Mouse (Mus musculus) embryonic facial prominence, embryonic 14.5 days (tissue): ENCODE measurements around the gene Lnx2. TPM values are rescaled to one million over a fixed set of nuclear protein-coding genes. Genes with fewer than 3 reads are reported as not detected.

Experiments
- ATAC-seq: fragments of 200-750 bp; cut with Nextera tagmentation; 2 replicates; pipeline ENCODE4 v1.8.0; 2017; ENCODE audit warnings: low read depth, moderate number of reproducible peaks, moderate TSS enrichment
- DNase-seq: peaks from one replicate; pipeline ENCODE4 v3.0.0-alpha.2; 2015; ENCODE audit warnings: low spot score
- H3K27ac ChIP-seq: fragments of 300-500 bp; sonication (generic); replicated peaks from 2 replicates; pipeline ENCODE4 v1.5.1; 2014; ENCODE audit warnings: low read depth, mild to moderate bottlenecking, low read length, moderate library complexity
- H3K27me3 ChIP-seq: fragments of 300-500 bp; sonication (generic); replicated peaks from 2 replicates; pipeline ENCODE4 v1.6.1; 2014; ENCODE audit warnings: low read length; ENCODE audit not compliant: control insufficient read depth, insufficient read depth
- H3K36me3 ChIP-seq: fragments of 300-500 bp; sonication (generic); 2 replicates; pipeline ENCODE4 v1.6.1; 2014; ENCODE audit warnings: low read length, mixed read lengths; ENCODE audit not compliant: control insufficient read depth, insufficient read depth
- H3K4me1 ChIP-seq: fragments of 300-500 bp; sonication (generic); 2 replicates; pipeline ENCODE4 v1.6.1; 2014; ENCODE audit warnings: antibody characterized with exemption, low read length; ENCODE audit not compliant: control insufficient read depth, insufficient read depth
- H3K4me2 ChIP-seq: fragments of 300-500 bp; sonication (generic); 2 replicates; pipeline ENCODE4 v1.6.1; 2014; ENCODE audit warnings: low read depth, mild to moderate bottlenecking, low read length, moderate library complexity, mixed read lengths
- H3K4me3 ChIP-seq: fragments of 300-500 bp; sonication (generic); 2 replicates; pipeline ENCODE4 v1.5.1; 2014; ENCODE audit warnings: low read depth, mild to moderate bottlenecking, low read length
- H3K9ac ChIP-seq: fragments of 300-500 bp; sonication (generic); 2 replicates; pipeline ENCODE4 v1.6.1; 2014; ENCODE audit warnings: low read depth, mild to moderate bottlenecking, low read length, moderate library complexity, mixed read lengths
- H3K9me3 ChIP-seq: fragments of 300-500 bp; sonication (generic); 2 replicates; pipeline ENCODE4 v1.6.1; 2016; ENCODE audit warnings: low read length; ENCODE audit not compliant: control insufficient read depth
- WGBS: fragments of 180-500 bp; shearing (Covaris S2); extraction: QIAGEN DNeasy Blood & Tissue Kit; methylation state at CpG from one replicate; pipeline ENCODE4 v1.1.7; 2014; 5-methylcytosine and 5-hydroxymethylcytosine counted together
- polyA plus RNA-seq: library from polyadenylated mRNA; unstranded; fragments of >200 nt; fragmentation: Nextera tagmentation; extraction: Ambion mirVana; gene quantifications from 2 replicates; pipeline ENCODE4 v1.2.1, GENCODE M21; 2014

Gene Lnx2
- polyA plus RNA-seq: 13.7 and 13.9 TPM in 2 replicates

DNA sequence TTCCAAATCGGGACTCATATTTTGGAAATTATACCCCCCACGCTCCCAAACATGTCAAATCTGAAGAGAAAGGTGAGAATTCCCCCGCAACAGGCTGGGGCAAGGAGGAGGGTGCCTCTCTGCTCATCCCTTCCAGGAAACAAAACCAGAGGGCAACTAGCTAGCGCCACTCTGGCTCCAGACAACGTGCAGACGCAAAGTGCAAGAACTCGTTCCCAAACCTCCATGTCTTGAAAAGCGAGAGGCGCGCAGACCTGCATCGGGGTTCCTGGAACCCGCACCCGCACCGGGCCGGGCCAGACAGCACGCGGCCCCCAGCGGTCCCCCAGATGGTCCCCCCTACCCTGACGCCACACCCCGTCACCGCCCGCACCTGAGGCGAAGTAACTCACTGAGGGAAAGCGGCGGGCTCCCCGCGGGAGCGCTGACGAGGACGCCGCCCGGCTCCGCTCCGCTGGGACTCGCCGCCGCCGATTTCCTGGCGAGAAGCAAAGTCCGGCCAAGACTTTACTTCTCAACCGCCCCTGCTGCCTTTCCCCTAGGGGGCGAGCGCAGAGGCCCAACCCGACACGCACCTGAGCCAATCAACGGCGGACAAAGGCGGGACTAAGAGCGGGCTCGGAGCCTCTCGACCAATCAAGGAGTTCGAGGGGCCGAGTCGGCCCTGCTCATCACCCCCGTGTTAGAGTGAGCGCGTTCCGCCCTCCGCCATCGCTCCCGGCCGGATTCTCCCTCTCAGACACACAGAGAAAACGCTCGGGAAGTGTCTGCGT, at the start of gene Lnx2:
TSS of gene Lnx2 (minus strand) at position 561 of the 773 bp plus-strand sequence.
- ATAC-seq (peak; percentile 99), DNase-seq (peak; percentile 99)
- Histone ChIP-seq H3K27me3 (no peaks in the 10 kb centered on the region), H3K4me1 (peaks cover 19% of the 10 kb centered on the region), H3K9me3 (no peaks in the 10 kb centered on the region), H3K36me3 (peaks cover 12% of the 10 kb centered on the region; the same call in 1 of the 2 replicates), H3K4me2 (peak within 1 kb of the TSS; percentile 95), H3K27ac (peak within 1 kb of the TSS; percentile 95), H3K9ac (peak within 1 kb of the TSS; percentile 77), H3K4me3 (peak within 1 kb of the TSS; percentile 91)
- WGBS: under 1% methylated on average over 35 of the region's 65 CpGs

DNA sequence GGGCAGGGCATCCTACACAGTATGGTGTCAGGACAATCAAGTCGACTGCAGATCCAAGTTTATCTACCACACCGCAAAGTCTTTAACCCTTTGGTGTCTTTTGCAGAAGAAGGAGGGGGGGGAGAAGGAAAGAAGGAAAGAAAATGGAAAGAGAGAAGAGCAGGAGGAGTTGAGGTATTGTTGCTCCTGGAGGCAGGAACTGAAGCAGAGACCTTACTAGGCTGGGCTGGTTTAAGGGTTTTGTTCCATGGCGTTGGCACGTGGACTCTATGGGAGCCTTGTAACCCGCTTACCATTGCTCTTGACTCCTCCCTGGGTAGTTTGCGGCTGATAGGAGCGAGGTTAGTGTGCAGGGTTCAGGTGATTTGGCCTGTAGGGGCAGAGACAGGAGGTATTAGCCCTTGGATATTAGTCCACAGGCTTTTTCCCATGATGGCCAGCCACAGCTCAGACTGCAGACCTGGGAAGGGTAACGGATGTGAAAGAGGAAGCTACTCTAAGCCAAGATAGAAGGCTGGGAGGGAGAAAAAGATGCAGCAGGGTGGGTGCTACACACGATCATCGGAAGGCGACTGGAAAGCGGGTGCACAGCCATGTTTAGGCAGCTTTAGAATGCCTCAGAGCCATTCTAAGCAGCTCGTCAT, 49.3 kb upstream of the Lnx2 start:
- Histone ChIP-seq H3K4me2 (no peak overlapping the region), H3K27ac (no peak overlapping the region), H3K9me3 (0 out of 2 replicates have a peak, but pooled peaks cover 6% of the 10 kb centered on the region), H3K4me1 (no peaks in the 10 kb centered on the region), H3K9ac (no peak overlapping the region), H3K27me3 (no peaks in the 10 kb centered on the region), H3K36me3 (no peaks in the 10 kb centered on the region), H3K4me3 (no peak overlapping the region)
- ATAC-seq (no peak), DNase-seq (no peak)
- 82% methylated on average over 13 of the region's 13 CpGs for WGBS

DNA sequence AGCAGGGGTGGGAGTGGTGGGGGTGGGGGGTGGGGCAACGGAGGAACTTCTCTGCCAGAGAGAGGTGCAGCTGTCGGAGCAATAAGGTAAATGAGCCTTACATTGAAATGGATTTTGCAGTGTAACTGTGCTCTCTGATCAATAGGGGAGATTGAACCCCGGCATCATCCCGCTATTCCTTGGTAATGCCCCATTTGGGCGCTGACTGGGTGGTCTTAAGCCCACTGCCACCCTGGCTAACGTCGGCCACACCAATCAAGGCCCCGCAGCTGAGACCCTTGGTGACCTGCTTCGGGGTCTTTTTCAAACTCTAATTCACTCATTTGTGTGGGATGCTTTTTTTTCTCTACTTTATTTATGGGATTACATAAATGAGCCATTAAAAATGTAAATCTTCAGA, 48.4 kb upstream of the Lnx2 start:
- Histone ChIP-seq H3K27ac (no peak overlapping the region), H3K4me2 (no peak overlapping the region), H3K9ac (no peak overlapping the region), H3K4me3 (no peak overlapping the region), H3K36me3 (no peaks in the 10 kb centered on the region), H3K9me3 (0 out of 2 replicates have a peak, but pooled peaks cover 7% of the 10 kb centered on the region), H3K4me1 (no peaks in the 10 kb centered on the region), H3K27me3 (no peaks in the 10 kb centered on the region)
- 64% methylated on average over 9 of the region's 9 CpGs for WGBS
- DNase-seq (no peak), ATAC-seq (no peak)

DNA sequence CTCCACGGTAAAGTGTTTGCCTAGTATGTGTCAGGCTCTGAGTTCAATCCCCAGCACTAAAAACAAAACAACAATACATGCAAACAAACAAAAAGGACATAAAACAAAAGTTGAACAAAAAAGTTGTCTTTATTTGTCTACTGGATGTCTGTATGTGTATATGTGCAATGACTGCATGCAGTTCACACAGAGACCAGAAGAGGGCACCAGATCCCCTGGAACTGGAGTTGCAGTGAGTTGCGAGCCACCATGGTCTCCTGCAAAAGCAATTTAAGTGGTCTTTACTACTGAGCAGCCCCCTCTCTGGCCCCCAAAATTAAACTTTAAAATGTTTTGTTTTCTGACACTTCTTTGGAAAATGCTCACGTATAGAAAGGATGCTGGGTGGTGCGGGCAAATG, 44.8 kb upstream of the Lnx2 start:
- no peak for DNase-seq
- 0 out of 2 replicates have a peak, but pooled peaks cover 7% of the 10 kb centered on the region for H3K9me3 ChIP-seq
- no peaks in the 10 kb centered on the region for H3K36me3 ChIP-seq
- ATAC-seq: no peak
- WGBS: 97% methylated on average over 4 of the region's 4 CpGs
- H3K4me3 ChIP-seq: no peak overlapping the region
- H3K4me2 ChIP-seq: no peak overlapping the region
- H3K4me1 ChIP-seq: no peaks in the 10 kb centered on the region
- H3K27me3 ChIP-seq: no peaks in the 10 kb centered on the region
- no peak overlapping the region for H3K9ac ChIP-seq
- H3K27ac ChIP-seq: no peak overlapping the region

DNA sequence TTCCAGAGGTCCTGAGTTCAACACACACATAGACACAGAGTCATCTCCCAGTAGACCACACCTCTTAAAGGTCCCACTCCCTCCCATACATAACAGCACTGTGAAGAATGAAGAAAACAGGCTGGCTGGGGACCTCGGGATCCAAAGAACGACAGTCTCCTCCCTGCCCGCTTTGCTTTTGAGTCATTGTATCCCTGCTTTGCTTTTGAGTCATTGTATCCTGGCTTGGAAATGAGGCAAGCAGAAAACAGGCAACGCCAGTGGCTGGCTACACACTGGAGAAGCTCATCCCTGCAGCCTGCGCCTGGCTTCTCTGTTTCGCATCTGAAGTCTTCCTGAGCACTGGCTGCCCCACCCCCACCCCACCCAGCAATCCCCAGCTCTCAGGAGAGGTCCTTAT, 40.6 kb upstream of the Lnx2 start:
- no peaks in the 10 kb centered on the region for H3K27me3 ChIP-seq
- H3K4me2 ChIP-seq: no peak overlapping the region
- ATAC-seq (no peak), DNase-seq (no peak)
- H3K4me3 ChIP-seq: no peak overlapping the region
- no peak overlapping the region for H3K9ac ChIP-seq
- H3K27ac ChIP-seq: no peak overlapping the region
- H3K9me3 ChIP-seq: peaks cover 12% of the 10 kb centered on the region; the same call in 1 of the 2 replicates
- peaks cover 11% of the 10 kb centered on the region for H3K36me3 ChIP-seq
- no peaks in the 10 kb centered on the region for H3K4me1 ChIP-seq
- 33% methylated on average over 6 of the region's 6 CpGs for WGBS

DNA sequence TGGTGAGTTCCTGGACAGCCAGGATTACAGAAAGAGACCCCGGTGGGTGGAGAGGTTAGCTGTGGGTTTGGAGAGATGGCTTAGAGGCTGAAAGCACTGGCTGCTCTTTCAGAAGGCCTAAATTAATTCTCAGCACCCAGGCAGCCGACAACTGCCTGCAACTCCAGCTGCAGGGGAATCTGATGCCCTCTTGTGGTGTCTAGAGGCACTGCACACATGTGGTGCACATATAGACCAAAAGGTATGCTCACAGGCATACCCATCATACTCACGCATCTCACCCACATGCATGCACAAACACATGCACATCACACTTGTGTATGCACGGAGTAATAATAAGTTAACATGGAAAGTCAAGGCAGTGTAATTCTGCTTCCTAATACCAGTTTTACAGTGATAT, 39.2 kb upstream of the Lnx2 start:
- Histone ChIP-seq H3K27me3 (no peaks in the 10 kb centered on the region), H3K4me3 (no peak overlapping the region), H3K36me3 (peaks cover 20% of the 10 kb centered on the region), H3K9me3 (peaks cover 5% of the 10 kb centered on the region; the same call in 1 of the 2 replicates), H3K4me1 (no peaks in the 10 kb centered on the region), H3K4me2 (no peak overlapping the region), H3K9ac (no peak overlapping the region), H3K27ac (no peak overlapping the region)
- 94% methylated on average over 4 of the region's 4 CpGs for WGBS
- ATAC-seq (no peak), DNase-seq (no peak)

DNA sequence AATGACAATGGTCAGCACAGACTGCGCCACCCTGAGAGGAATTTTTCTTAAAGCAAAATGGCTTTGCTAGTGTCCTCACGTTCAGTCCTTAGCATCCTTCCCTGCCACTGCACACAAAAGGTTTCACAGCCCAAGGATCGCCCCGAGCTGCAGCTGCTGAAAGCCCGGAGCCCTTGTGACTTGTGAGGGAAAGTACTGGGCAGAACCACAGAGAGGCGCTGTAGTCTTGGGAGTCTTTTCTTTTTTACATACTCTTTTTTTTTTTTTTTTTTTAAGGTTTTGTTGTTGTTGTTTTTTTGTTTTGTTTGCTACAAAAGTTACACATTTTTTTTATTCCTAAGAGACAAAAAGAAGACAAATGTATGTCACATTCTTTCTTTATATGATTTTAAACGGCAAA, 38.4 kb upstream of the Lnx2 start:
- Histone ChIP-seq H3K9ac (no peak overlapping the region), H3K4me1 (no peaks in the 10 kb centered on the region), H3K4me2 (no peak overlapping the region), H3K27me3 (no peaks in the 10 kb centered on the region), H3K9me3 (peaks cover 8% of the 10 kb centered on the region; the same call in 1 of the 2 replicates), H3K27ac (no peak overlapping the region), H3K4me3 (no peak overlapping the region), H3K36me3 (peaks cover 20% of the 10 kb centered on the region)
- DNase-seq (no peak), ATAC-seq (no peak)
- WGBS: 91% methylated on average over 7 of the region's 7 CpGs

DNA sequence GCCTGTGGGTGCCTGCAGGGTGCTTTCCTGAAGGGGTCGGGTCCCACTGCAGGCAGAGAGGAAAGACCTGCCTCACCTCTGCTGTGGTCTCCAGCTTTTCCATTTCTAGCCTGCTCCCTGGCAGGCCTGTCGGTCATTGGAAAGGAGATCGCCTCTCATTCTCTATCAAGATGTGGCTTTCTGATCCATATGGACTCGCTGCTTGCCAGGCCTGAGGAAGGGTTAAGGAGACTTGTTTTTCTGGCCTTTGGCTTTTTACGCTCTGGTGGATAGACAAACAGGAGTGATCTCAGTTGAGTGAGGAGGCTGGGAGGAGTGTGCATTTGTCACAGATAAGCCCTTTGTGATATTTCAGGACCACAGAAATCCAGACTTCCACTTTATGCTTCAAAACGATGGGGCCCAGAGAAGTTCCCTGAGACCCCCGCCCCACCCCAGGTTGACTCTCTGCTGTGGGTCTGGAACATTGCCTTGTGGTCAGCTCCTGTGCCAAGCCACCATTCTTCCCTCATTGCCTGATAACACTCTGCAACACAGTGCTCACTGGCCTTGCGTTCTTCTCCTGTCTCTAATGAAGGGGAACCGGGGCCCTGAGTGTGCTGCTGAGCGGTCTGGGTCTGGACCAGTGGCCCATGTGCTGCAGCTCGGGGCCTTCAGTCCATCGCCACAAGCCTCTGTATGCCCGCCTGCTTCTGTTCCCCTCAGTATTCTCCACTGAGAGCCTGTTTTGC, 32.6 kb upstream of the Lnx2 start:
- Histone ChIP-seq H3K9ac (no peak overlapping the region), H3K4me3 (no peak overlapping the region), H3K27ac (no peak overlapping the region), H3K9me3 (0 out of 2 replicates have a peak, but pooled peaks cover 2% of the 10 kb centered on the region), H3K4me2 (no peak overlapping the region), H3K36me3 (peaks cover 62% of the 10 kb centered on the region), H3K27me3 (no peaks in the 10 kb centered on the region), H3K4me1 (no peaks in the 10 kb centered on the region)
- no peak for DNase-seq
- 81% methylated on average over 13 of the region's 13 CpGs for WGBS
- ATAC-seq: no peak
